Comparison of ENCODE assay signal across 9 mouse cellular contexts in genomic region chr12:104623896-104624685, GRCm38 (mm10).
"Had no signal": no experiment of that assay in that cellular context is flagged by ENCODE, and none has a peak within 500 bp of the region (broad histone marks: within the 10 kb centered on the region; RNA-seq: fewer than 3 reads in every experiment).

No protein-coding gene starts in this region.

- H3K4me1 ChIP-seq: midbrain, embryonic 13.5 days had no signal

- H3K9me3 ChIP-seq: midbrain, embryonic 13.5 days had no signal

- H3K4me2 ChIP-seq: midbrain, embryonic 13.5 days had no signal

- H3K9ac ChIP-seq: liver, embryonic 14.5 days; midbrain, embryonic 13.5 days had no signal

- H3K36me3 ChIP-seq: midbrain, embryonic 13.5 days had no signal

- DNase-seq: kidney, adult 8-10 months; kidney, postnatal 14 days; left cerebral cortex, postnatal 4 days; lung, adult 18-20 months; spleen, adult 18-20 months; thymus, adult 18-20 months; thymus, postnatal 14 days had no signal

- H3K4me3 ChIP-seq: midbrain, embryonic 13.5 days had no signal

- H3K27me3 ChIP-seq: midbrain, embryonic 13.5 days had no signal

- H3K27ac ChIP-seq: liver, embryonic 14.5 days; midbrain, embryonic 13.5 days had no signal

- ATAC-seq: midbrain, embryonic 13.5 days had no signal
